Mouse (Mus musculus): ENCODE measurements at regions not wholly inside any gene's neighbourhood (a gene's known extent, or its start where the extent isn't known, plus 50 kb on each side); places are given as distances from the start of the nearest gene placed in this dataset.

GRCm38 (mm10) chr12:15111049-15111448, 705.7 kb downstream of the Trib2 start (continued):
- TF ChIP-seq RCOR1 (conservative IDR thresholded peaks at IDR 0.05; ENCODE audit: low read depth, low read length), result no peak

- no peaks in the 10 kb centered on the region for H3K27me3 ChIP-seq (replicated peaks)
- H3K79me2 ChIP-seq (replicated peaks; ENCODE audit: control insufficient read depth, extremely low read depth, insufficient read depth, poor library complexity, severe bottlenecking), result no peaks in the 10 kb centered on the region
- TF ChIP-seq TCF12 (IDR thresholded peaks at IDR 0.05; ENCODE audit: low read depth, low read length) (no peak), E2F4 (IDR thresholded peaks at IDR 0.05; ENCODE audit: insufficient replicate concordance, low read depth, low read length) (no peak), SIN3A (IDR thresholded peaks at IDR 0.05; ENCODE audit: low read length) (no peak), KAT2A (IDR thresholded peaks at IDR 0.05; ENCODE audit: insufficient replicate concordance, low read length) (no peak), USF2 (conservative IDR thresholded peaks at IDR 0.05; ENCODE audit: low read depth, low read length) (no peak)
- no peaks in the 10 kb centered on the region for H3K36me3 ChIP-seq (replicated peaks in 1 of 2; ENCODE audit: control insufficient read depth in 1 of 2, insufficient read depth in 1 of 2, low read length in 1 of 2)
- no peak overlapping the region for H3K4me3 ChIP-seq (replicated peaks in 1 of 3; ENCODE audit: low read depth in 2 of 3, low read length in 2 of 3, poor library complexity in 1 of 3)
- no peak overlapping the region for H3K27ac ChIP-seq (ENCODE audit: insufficient read depth, low read depth)
- dilution Hi-C loops (cut with MboI; ENCODE audit: extremely low pct_ligation_motif_present, extremely low pct_unique_long_range_greater_than_20kb, low sequenced_read_pairs) (no loop called here), in situ Hi-C loops (cut with MboI; ENCODE audit: low pct_ligation_motif_present, low pct_unique_long_range_greater_than_20kb, low sequenced_read_pairs) (no loop called here)
- no peak for DNase-seq (ENCODE audit: extremely low read depth)
- no peak overlapping the region for H3K4me2 ChIP-seq (ENCODE audit: insufficient read depth, low read depth, poor library complexity, severe bottlenecking)
- peaks cover 0 to 12% of the 10 kb centered on the region in 2 experiments; a peak in 2 of 4 replicates for H3K4me1 ChIP-seq (ENCODE audit: control insufficient read depth in 1 of 2, insufficient read depth in 2 of 2)
- no peak overlapping the region for H3K9ac ChIP-seq (ENCODE audit: insufficient read depth, low read depth)
- no peaks in the 10 kb centered on the region for H3K9me3 ChIP-seq (replicated peaks; ENCODE audit: low read length)
These were observed 711.8 kb downstream of the Trib2 start for GRCm38 (mm10) chr12:15104876-15105275.

GRCm38 (mm10) chr12:15078615-15079014, 738.1 kb downstream of the Trib2 start:
- dilution Hi-C loops (cut with MboI; ENCODE audit: extremely low pct_ligation_motif_present, extremely low pct_unique_long_range_greater_than_20kb, low sequenced_read_pairs) (no loop called here), in situ Hi-C loops (cut with MboI; ENCODE audit: low pct_ligation_motif_present, low pct_unique_long_range_greater_than_20kb, low sequenced_read_pairs) (no loop called here)
- H3K36me3 ChIP-seq (replicated peaks in 1 of 2; ENCODE audit: control insufficient read depth in 1 of 2, insufficient read depth in 1 of 2, low read length in 1 of 2), result no peaks in the 10 kb centered on the region
- H3K79me2 ChIP-seq (replicated peaks; ENCODE audit: control insufficient read depth, extremely low read depth, insufficient read depth, poor library complexity, severe bottlenecking), result no peaks in the 10 kb centered on the region
- H3K9ac ChIP-seq (ENCODE audit: insufficient read depth, low read depth), result no peak overlapping the region
- no peaks in the 10 kb centered on the region for H3K9me3 ChIP-seq (replicated peaks; ENCODE audit: low read length)
- no peaks in the 10 kb centered on the region for H3K4me1 ChIP-seq (ENCODE audit: control insufficient read depth in 1 of 2, insufficient read depth in 2 of 2)
- no peaks in the 10 kb centered on the region for H3K27me3 ChIP-seq (replicated peaks)
- H3K27ac ChIP-seq (ENCODE audit: insufficient read depth, low read depth), result no peak overlapping the region
- DNase-seq (ENCODE audit: extremely low read depth), result peak; percentile 65
- H3K4me2 ChIP-seq (ENCODE audit: insufficient read depth, low read depth, poor library complexity, severe bottlenecking), result no peak overlapping the region
- H3K4me3 ChIP-seq (replicated peaks in 1 of 3; ENCODE audit: low read depth in 2 of 3, low read length in 2 of 3, poor library complexity in 1 of 3), result no peak overlapping the region
- TF ChIP-seq KAT2A (IDR thresholded peaks at IDR 0.05; ENCODE audit: insufficient replicate concordance, low read length), result no peak
- no peak for TF ChIP-seq USF1 (IDR thresholded peaks at IDR 0.05; ENCODE audit: low read depth, low read length)
- TF ChIP-seq RCOR1 (conservative IDR thresholded peaks at IDR 0.05; ENCODE audit: low read depth, low read length), result no peak
- TF ChIP-seq MAX (IDR thresholded peaks at IDR 0.05; ENCODE audit: low read length), result no peak
- TF ChIP-seq TBP (conservative IDR thresholded peaks at IDR 0.05; ENCODE audit: low read depth, low read length), result no peak
- peak; percentile 54 to 70 for TF ChIP-seq CTCF (conservative IDR thresholded peaks at IDR 0.05 in 1 of 2, IDR thresholded peaks at IDR 0.05 in 1 of 2; ENCODE audit: low read depth in 2 of 2, low read length in 2 of 2)
- no peak for TF ChIP-seq POLR2AphosphoS2 (IDR thresholded peaks at IDR 0.05; ENCODE audit: low read depth, low read length)
- no peak for TF ChIP-seq ELF1 (IDR thresholded peaks at IDR 0.05; ENCODE audit: low read depth, low read length)
- peak; percentile 12; the same call in 1 of the 2 replicates for TF ChIP-seq ZC3H11A (IDR thresholded peaks at IDR 0.05; ENCODE audit: low read depth, low read length)
- no peak for TF ChIP-seq CHD1 (IDR thresholded peaks at IDR 0.05; ENCODE audit: low read depth, low read length)
- peak; percentile 77 for TF ChIP-seq RAD21 (IDR thresholded peaks at IDR 0.05; ENCODE audit: low read depth, low read length)
- TF ChIP-seq SMC3 (IDR thresholded peaks at IDR 0.05; ENCODE audit: low read depth, low read length), result peak; percentile 58
- TF ChIP-seq UBTF (IDR thresholded peaks at IDR 0.05; ENCODE audit: low read depth, low read length), result no peak
- no peak for TF ChIP-seq ZMIZ1 (IDR thresholded peaks at IDR 0.05; ENCODE audit: low read depth, low read length)
- no peak for TF ChIP-seq HCFC1 (IDR thresholded peaks at IDR 0.05; ENCODE audit: low read depth, low read length)
- no peak for TF ChIP-seq PAX5 (IDR thresholded peaks at IDR 0.05; ENCODE audit: low read length)
- no peak for TF ChIP-seq ZKSCAN1 (IDR thresholded peaks at IDR 0.05; ENCODE audit: borderline replicate concordance, low read depth, low read length)
- TF ChIP-seq BHLHE40 (IDR thresholded peaks at IDR 0.05; ENCODE audit: low read depth, low read length), result no peak
- TF ChIP-seq MXI1 (IDR thresholded peaks at IDR 0.05; ENCODE audit: low read depth, low read length), result no peak
- no peak for TF ChIP-seq NRF1 (IDR thresholded peaks at IDR 0.05; ENCODE audit: low read depth, low read length)
